Mouse (Mus musculus) bone marrow macrophage, adult 2 months (primary cell): ENCODE data around the gene C1qtnf1. TPM values are rescaled to one million over a fixed set of nuclear protein-coding genes. Genes with fewer than 3 reads are reported as not detected.

Experiments used
- H3K27ac ChIP-seq: 2 replicates; pipeline ENCODE4 v1.5.1; 2012; ENCODE audit warnings: low read depth, low read length; ENCODE audit not compliant: insufficient read depth
- H3K4me1 ChIP-seq: 2 replicates; pipeline ENCODE4 v1.6.1; 2012; ENCODE audit warnings: low read length; ENCODE audit not compliant: control insufficient read depth, insufficient read depth
- H3K4me3 ChIP-seq: 2 replicates; pipeline ENCODE4 v1.5.1; 2012; ENCODE audit warnings: mild to moderate bottlenecking, low read length, moderate library complexity; ENCODE audit not compliant: insufficient read depth
- CTCF ChIP-seq: IDR thresholded peaks from 2 replicates; pipeline ENCODE4 v1.5.1; 2012; ENCODE audit warnings: low read depth, mild to moderate bottlenecking, low read length, moderate library complexity
- POLR2A ChIP-seq: IDR thresholded peaks from 2 replicates; pipeline ENCODE4 v1.6.1; 2012; ENCODE audit warnings: mild to moderate bottlenecking, low read depth, low read length, borderline replicate concordance
- polyA plus RNA-seq: library from polyadenylated mRNA; stranded (reverse); fragments of >200 nt; gene quantifications from 2 replicates; pipeline ENCODE4 v1.2.4, GENCODE M21; 2012; ENCODE audit not compliant: missing spikeins, insufficient read depth, insufficient read length

The C1qtnf1 gene
- polyA plus RNA-seq, 1 experiment, result not detected

- no peak overlapping the region for H3K4me3 ChIP-seq
- peaks cover 4% of the 10 kb centered on the region; the same call in 1 of the 2 replicates for H3K4me1 ChIP-seq
- TF ChIP-seq POLR2A, result no peak
- no peak for TF ChIP-seq CTCF
- no peak overlapping the region for H3K27ac ChIP-seq
Observed at GRCm38 (mm10) chr11:118430291-118430885, 2.4 kb downstream of the C1qtnf1 start.

GRCm38 (mm10) chr11:118431100-118431948, 3.3 kb downstream of the C1qtnf1 start:
- TF ChIP-seq CTCF, result no peak
- no peak for TF ChIP-seq POLR2A
- no peak overlapping the region for H3K27ac ChIP-seq
- no peak overlapping the region for H3K4me3 ChIP-seq
- H3K4me1 ChIP-seq, result peaks cover 4% of the 10 kb centered on the region; the same call in 1 of the 2 replicates

- Histone ChIP-seq H3K4me3 (no peak overlapping the region), H3K27ac (no peak overlapping the region), H3K4me1 (peaks cover 4% of the 10 kb centered on the region; the same call in 1 of the 2 replicates)
- TF ChIP-seq CTCF (no peak), POLR2A (no peak)
Observed at GRCm38 (mm10) chr11:118433398-118433868, 5.4 kb downstream of the C1qtnf1 start.

GRCm38 (mm10) chr11:118434093-118434492, 6.1 kb downstream of the C1qtnf1 start:
- Histone ChIP-seq H3K27ac (no peak overlapping the region), H3K4me3 (no peak overlapping the region), H3K4me1 (peaks cover 4% of the 10 kb centered on the region; the same call in 1 of the 2 replicates)
- TF ChIP-seq POLR2A, result no peak
- no peak for TF ChIP-seq CTCF

- no peak for TF ChIP-seq POLR2A
- TF ChIP-seq CTCF, result no peak
- Histone ChIP-seq H3K4me3 (no peak overlapping the region), H3K27ac (no peak overlapping the region), H3K4me1 (0 out of 2 replicates have a peak, but pooled peaks cover 2% of the 10 kb centered on the region)
Observed at GRCm38 (mm10) chr11:118436471-118436935, 8.5 kb downstream of the C1qtnf1 start.

GRCm38 (mm10) chr11:118438665-118439414, 10.8 kb downstream of the C1qtnf1 start:
- Histone ChIP-seq H3K27ac (no peak overlapping the region), H3K4me3 (no peak overlapping the region), H3K4me1 (0 out of 2 replicates have a peak, but pooled peaks cover 2% of the 10 kb centered on the region)
- no peak for TF ChIP-seq POLR2A
- no peak for TF ChIP-seq CTCF

GRCm38 (mm10) chr11:118442691-118443090, 14.7 kb downstream of the C1qtnf1 start:
- no peak for TF ChIP-seq POLR2A
- TF ChIP-seq CTCF, result no peak
- Histone ChIP-seq H3K4me3 (no peak overlapping the region), H3K27ac (no peak overlapping the region)

GRCm38 (mm10) chr11:118443201-118443970, 15.4 kb downstream of the C1qtnf1 start:
- Histone ChIP-seq H3K27ac (no peak overlapping the region), H3K4me3 (no peak overlapping the region), H3K4me1 (0 out of 2 replicates have a peak, but pooled peaks cover 2% of the 10 kb centered on the region)
- peak; percentile 94 for TF ChIP-seq CTCF
- TF ChIP-seq POLR2A, result no peak

More at GRCm38 (mm10) chr11:118442691-118443090, 14.7 kb downstream of the C1qtnf1 start:
- H3K4me1 ChIP-seq, result 0 out of 2 replicates have a peak, but pooled peaks cover 2% of the 10 kb centered on the region
